Mouse (Mus musculus) heart, embryonic 14.5 days (tissue): Measurements from ENCODE around the gene Dnttip1. TPM values are rescaled to one million over a fixed set of nuclear protein-coding genes. Genes with fewer than 3 reads are reported as not detected.

Source experiments
- ATAC-seq: fragments of 200-750 bp; cut with Nextera tagmentation; 2 replicates; pipeline ENCODE4 v1.8.0; 2017; ENCODE audit warnings: low read depth, moderate TSS enrichment; ENCODE audit not compliant: insufficient number of reproducible peaks, insufficient read depth, low FRiP score
- H3K27ac ChIP-seq, 2 experiments: fragments of 200-500 bp in 1 of 2; fragments of 300-500 bp in 1 of 2; sonication (generic) in 1 of 2; replicated peaks in 1 of 2; 2 replicates each; pipeline ENCODE4 v1.5.1; 2012 to 2014; ENCODE audit warnings: low read depth in 2 of 2, low read length in 2 of 2, control low read depth in 1 of 2, mild to moderate bottlenecking in 1 of 2, mixed read lengths in 1 of 2; ENCODE audit not compliant: control insufficient read depth in 1 of 2, insufficient read depth in 1 of 2
- H3K27me3 ChIP-seq: fragments of 300-500 bp; sonication (generic); 2 replicates; pipeline ENCODE4 v1.6.1; 2014; ENCODE audit warnings: mild to moderate bottlenecking, low read length, control low read depth; ENCODE audit not compliant: control insufficient read depth, insufficient read depth
- H3K36me3 ChIP-seq: fragments of 300-500 bp; sonication (generic); 2 replicates; pipeline ENCODE4 v1.6.1; 2014; ENCODE audit warnings: mild to moderate bottlenecking, control low read depth, low read length, mixed read lengths; ENCODE audit not compliant: control insufficient read depth, insufficient read depth
- H3K4me1 ChIP-seq, 2 experiments: fragments of 200-500 bp in 1 of 2; fragments of 300-500 bp in 1 of 2; sonication (generic) in 1 of 2; 2 replicates each; pipeline ENCODE4 v1.6.1; 2012 to 2014; ENCODE audit warnings: low read length in 2 of 2, control low read depth in 1 of 2, mixed read lengths in 1 of 2; ENCODE audit not compliant: control insufficient read depth in 2 of 2, insufficient read depth in 2 of 2
- H3K4me2 ChIP-seq: fragments of 300-500 bp; sonication (generic); 2 replicates; pipeline ENCODE4 v1.6.1; 2014; ENCODE audit warnings: mild to moderate bottlenecking, low read length
- H3K4me3 ChIP-seq, 2 experiments: fragments of 200-500 bp in 1 of 2; fragments of 300-500 bp in 1 of 2; sonication (generic) in 1 of 2; 2 replicates each; pipeline ENCODE4 v1.5.1; 2012 to 2014; ENCODE audit warnings: low read length in 2 of 2, mild to moderate bottlenecking in 2 of 2, control low read depth in 1 of 2, low read depth in 1 of 2, moderate library complexity in 1 of 2; ENCODE audit not compliant: control insufficient read depth in 1 of 2, insufficient read depth in 1 of 2
- H3K9ac ChIP-seq: fragments of 300-500 bp; sonication (generic); 2 replicates; pipeline ENCODE4 v1.6.1; 2014; ENCODE audit warnings: mild to moderate bottlenecking, low read length
- H3K9me3 ChIP-seq: fragments of 300-500 bp; sonication (generic); 2 replicates; pipeline ENCODE4 v1.6.1; 2016; ENCODE audit warnings: low read length, control low read depth; ENCODE audit not compliant: control insufficient read depth
- WGBS: fragments of 180-500 bp; shearing (Covaris S2); extraction: QIAGEN DNeasy Blood & Tissue Kit; methylation state at CpG from one replicate; pipeline ENCODE4 v1.1.7; 2014; 5-methylcytosine and 5-hydroxymethylcytosine counted together
- polyA plus RNA-seq: library from polyadenylated mRNA; unstranded; fragments of >200 nt; fragmentation: Nextera tagmentation; extraction: Ambion mirVana; gene quantifications from 2 replicates; pipeline ENCODE4 v1.2.1, GENCODE M21; 2014

Dnttip1 gene
- 51.1 and 53.8 TPM in 2 replicates for polyA plus RNA-seq

GRCm38 (mm10) chr2:164745843-164746479 is at the start of gene Dnttip1, which contains the start of gene Wfdc3:
Gene Dnttip1 (plus strand): TSS chr2:164745983.
Gene Wfdc3 (minus strand): TSS chr2:164745931.
- WGBS: under 1% methylated on average over 70 of the region's 70 CpGs
- no peaks in the 10 kb centered on the region for H3K27me3 ChIP-seq
- peaks cover 4 to 15% of the 10 kb centered on the region in 2 experiments for H3K4me1 ChIP-seq
- no peaks in the 10 kb centered on the region for H3K9me3 ChIP-seq
- H3K4me2 ChIP-seq: peak within 1 kb of the TSS; percentile 95
- H3K9ac ChIP-seq: peak within 1 kb of the TSS; percentile 97
- ATAC-seq: peak; percentile 83
- H3K27ac ChIP-seq: peak within 1 kb of the TSS; percentile 55 to 75; a peak in 3 of 4 replicates
- H3K4me3 ChIP-seq: peak within 1 kb of the TSS; percentile 89 to 95
- H3K36me3 ChIP-seq: peaks cover 38% of the 10 kb centered on the region

GRCm38 (mm10) chr2:164698201-164698600 is 47.6 kb upstream of the Dnttip1 start, which contains the start of gene Spint4:
Gene Spint4 (plus strand): TSS chr2:164698501.
- ATAC-seq: no peak
- Histone ChIP-seq H3K4me1 (no peaks in the 10 kb centered on the region; a peak in 1 of 4 replicates), H3K4me3 (no peak within 1 kb of the TSS), H3K36me3 (no peaks in the 10 kb centered on the region), H3K4me2 (no peak within 1 kb of the TSS), H3K27me3 (no peaks in the 10 kb centered on the region), H3K9ac (no peak within 1 kb of the TSS), H3K27ac (no peak within 1 kb of the TSS), H3K9me3 (no peaks in the 10 kb centered on the region)
- 74% methylated on average over 4 of the region's 4 CpGs for WGBS

GRCm38 (mm10) chr2:164700959-164701358 is 44.8 kb upstream of the Dnttip1 start:
- no peaks in the 10 kb centered on the region; a peak in 1 of 4 replicates for H3K4me1 ChIP-seq
- no peak for ATAC-seq
- H3K9me3 ChIP-seq: no peaks in the 10 kb centered on the region
- H3K4me3 ChIP-seq: no peak overlapping the region
- no peaks in the 10 kb centered on the region for H3K27me3 ChIP-seq
- no peak overlapping the region for H3K9ac ChIP-seq
- no peaks in the 10 kb centered on the region for H3K36me3 ChIP-seq
- 72% methylated on average over 5 of the region's 5 CpGs for WGBS
- H3K4me2 ChIP-seq: no peak overlapping the region
- no peak overlapping the region for H3K27ac ChIP-seq

- H3K4me3 ChIP-seq: no peak overlapping the region
- H3K4me2 ChIP-seq: no peak overlapping the region
- H3K27ac ChIP-seq: no peak overlapping the region
- no peak for ATAC-seq
- H3K27me3 ChIP-seq: no peaks in the 10 kb centered on the region
- H3K4me1 ChIP-seq: no peaks in the 10 kb centered on the region; a peak in 1 of 4 replicates
- no peak overlapping the region for H3K9ac ChIP-seq
- no peaks in the 10 kb centered on the region for H3K9me3 ChIP-seq
- 81% methylated on average over 5 of the region's 5 CpGs for WGBS
- no peaks in the 10 kb centered on the region for H3K36me3 ChIP-seq
Measured at GRCm38 (mm10) chr2:164701761-164702160, 44.0 kb upstream of the Dnttip1 start.

- no peaks in the 10 kb centered on the region for H3K27me3 ChIP-seq
- H3K27ac ChIP-seq: no peak overlapping the region
- H3K4me3 ChIP-seq: no peak overlapping the region
- ATAC-seq: no peak
- no peaks in the 10 kb centered on the region; a peak in 1 of 4 replicates for H3K4me1 ChIP-seq
- no peaks in the 10 kb centered on the region for H3K36me3 ChIP-seq
- no peak overlapping the region for H3K4me2 ChIP-seq
- no peak overlapping the region for H3K9ac ChIP-seq
- no peaks in the 10 kb centered on the region for H3K9me3 ChIP-seq
- WGBS: 65% methylated on average over 5 of the region's 5 CpGs
Measured at GRCm38 (mm10) chr2:164704235-164704634, 41.5 kb upstream of the Dnttip1 start.

GRCm38 (mm10) chr2:164705328-164705727 is 40.5 kb upstream of the Dnttip1 start:
- WGBS: 89% methylated on average over 6 of the region's 6 CpGs
- Histone ChIP-seq H3K4me1 (no peaks in the 10 kb centered on the region), H3K27me3 (no peaks in the 10 kb centered on the region), H3K9me3 (no peaks in the 10 kb centered on the region), H3K4me3 (no peak overlapping the region), H3K36me3 (no peaks in the 10 kb centered on the region), H3K9ac (no peak overlapping the region), H3K27ac (no peak overlapping the region), H3K4me2 (no peak overlapping the region)
- ATAC-seq: no peak

GRCm38 (mm10) chr2:164705991-164706390 is 39.8 kb upstream of the Dnttip1 start:
- ATAC-seq: no peak

GRCm38 (mm10) chr2:164715005-164715404 is 30.8 kb upstream of the Dnttip1 start, which contains the start of gene Spint5:
Gene Spint5 (plus strand): TSS chr2:164715305.
- WGBS: 69% methylated on average over 6 of the region's 6 CpGs
- H3K4me2 ChIP-seq: no peak within 1 kb of the TSS
- H3K27ac ChIP-seq: no peak within 1 kb of the TSS
- ATAC-seq: no peak
- H3K9me3 ChIP-seq: no peaks in the 10 kb centered on the region
- no peaks in the 10 kb centered on the region for H3K4me1 ChIP-seq
- no peak within 1 kb of the TSS for H3K9ac ChIP-seq
- no peaks in the 10 kb centered on the region for H3K36me3 ChIP-seq
- no peak within 1 kb of the TSS for H3K4me3 ChIP-seq
- H3K27me3 ChIP-seq: no peaks in the 10 kb centered on the region

More at GRCm38 (mm10) chr2:164705991-164706390, 39.8 kb upstream of the Dnttip1 start:
- Histone ChIP-seq H3K4me3 (no peak overlapping the region), H3K4me1 (no peaks in the 10 kb centered on the region), H3K9ac (no peak overlapping the region), H3K27ac (no peak overlapping the region), H3K9me3 (no peaks in the 10 kb centered on the region), H3K4me2 (no peak overlapping the region), H3K36me3 (no peaks in the 10 kb centered on the region), H3K27me3 (no peaks in the 10 kb centered on the region)
- WGBS: 87% methylated on average over 14 of the region's 14 CpGs
